Mouse (Mus musculus): ENCODE measurements around the gene Arfip1. TPM values are rescaled to one million over a fixed set of nuclear protein-coding genes. Genes with fewer than 3 reads are reported as not detected.

Gene Arfip1
- polyA plus RNA-seq, 1 experiment from 2014 or later, result 49.0 TPM

- Histone ChIP-seq H3K27ac (ENCODE audit: low read length) (peak overlapping the region; percentile 77), H3K4me3 (ENCODE audit: low read length) (no peak overlapping the region), H3K4me1 (ENCODE audit: control insufficient read depth, insufficient read depth, low read length) (peaks cover 33% of the 10 kb centered on the region), H3K27me3 (replicated peaks; ENCODE audit: control insufficient read depth, insufficient read depth, low read length) (no peaks in the 10 kb centered on the region), H3K36me3 (ENCODE audit: control insufficient read depth, insufficient read depth, low read length) (no peaks in the 10 kb centered on the region), H3K9me3 (ENCODE audit: control insufficient read depth, low read length) (no peaks in the 10 kb centered on the region), H3K9ac (ENCODE audit: low read depth, low read length) (peak overlapping the region; percentile 15; the same call in 1 of the 2 replicates), H3K4me2 (ENCODE audit: low read depth, low read length) (peak overlapping the region; percentile 37; the same call in 1 of the 2 replicates)
- 34% methylated on average over 3 of the region's 3 CpGs for WGBS
- ATAC-seq, result peak; percentile 51
These were observed 121.9 kb downstream of the Arfip1 start for GRCm38 (mm10) chr3:84460499-84460898.

GRCm38 (mm10) chr3:84455733-84456417, 126.5 kb downstream of the Arfip1 start:
- Histone ChIP-seq H3K9me3 (ENCODE audit: control insufficient read depth, low read length) (no peaks in the 10 kb centered on the region), H3K4me1 (ENCODE audit: control insufficient read depth, insufficient read depth, low read length) (peaks cover 20% of the 10 kb centered on the region), H3K27me3 (replicated peaks; ENCODE audit: control insufficient read depth, insufficient read depth, low read length) (no peaks in the 10 kb centered on the region), H3K27ac (ENCODE audit: low read length) (no peak overlapping the region), H3K4me3 (ENCODE audit: low read length) (no peak overlapping the region), H3K36me3 (ENCODE audit: control insufficient read depth, insufficient read depth, low read length) (no peaks in the 10 kb centered on the region), H3K9ac (ENCODE audit: low read depth, low read length) (no peak overlapping the region), H3K4me2 (ENCODE audit: low read depth, low read length) (no peak overlapping the region)
- peak; percentile 25; the same call in 1 of the 2 replicates for ATAC-seq
- 58% methylated on average over 12 of the region's 12 CpGs for WGBS

- no peaks in the 10 kb centered on the region for H3K9me3 ChIP-seq (ENCODE audit: control insufficient read depth, low read length)
- ATAC-seq, result no peak
- no peaks in the 10 kb centered on the region for H3K27me3 ChIP-seq (replicated peaks; ENCODE audit: control insufficient read depth, insufficient read depth, low read length)
- 76% methylated on average over 3 of the region's 3 CpGs for WGBS
- H3K36me3 ChIP-seq (ENCODE audit: control insufficient read depth, insufficient read depth, low read length), result no peaks in the 10 kb centered on the region
- H3K9ac ChIP-seq (ENCODE audit: low read depth, low read length), result no peak overlapping the region
- H3K4me3 ChIP-seq (ENCODE audit: low read length), result no peak overlapping the region
- no peak overlapping the region for H3K27ac ChIP-seq (ENCODE audit: low read length)
- H3K4me1 ChIP-seq (ENCODE audit: control insufficient read depth, insufficient read depth, low read length), result no peaks in the 10 kb centered on the region
- H3K4me2 ChIP-seq (ENCODE audit: low read depth, low read length), result no peak overlapping the region
These were observed 131.8 kb downstream of the Arfip1 start for GRCm38 (mm10) chr3:84450651-84451050.

GRCm38 (mm10) chr3:84449015-84449414, 133.4 kb downstream of the Arfip1 start:
- no peak for ATAC-seq
- no peak overlapping the region for H3K4me2 ChIP-seq (ENCODE audit: low read depth, low read length)
- WGBS, result 84% methylated on average over 9 of the region's 9 CpGs
- H3K9me3 ChIP-seq (ENCODE audit: control insufficient read depth, low read length), result no peaks in the 10 kb centered on the region
- H3K27ac ChIP-seq (ENCODE audit: low read length), result no peak overlapping the region
- no peak overlapping the region for H3K4me3 ChIP-seq (ENCODE audit: low read length)
- H3K27me3 ChIP-seq (replicated peaks; ENCODE audit: control insufficient read depth, insufficient read depth, low read length), result no peaks in the 10 kb centered on the region
- peaks cover 4% of the 10 kb centered on the region; the same call in 1 of the 2 replicates for H3K36me3 ChIP-seq (ENCODE audit: control insufficient read depth, insufficient read depth, low read length)
- no peak overlapping the region for H3K9ac ChIP-seq (ENCODE audit: low read depth, low read length)
- H3K4me1 ChIP-seq (ENCODE audit: control insufficient read depth, insufficient read depth, low read length), result no peaks in the 10 kb centered on the region

- H3K27ac ChIP-seq (ENCODE audit: low read length), result no peak overlapping the region
- no peak overlapping the region for H3K4me2 ChIP-seq (ENCODE audit: low read depth, low read length)
- H3K36me3 ChIP-seq (ENCODE audit: control insufficient read depth, insufficient read depth, low read length), result peaks cover 4% of the 10 kb centered on the region; the same call in 1 of the 2 replicates
- whole genome bisulfite sequencing, result 75% methylated on average over 5 of the region's 5 CpGs
- no peaks in the 10 kb centered on the region for H3K9me3 ChIP-seq (ENCODE audit: control insufficient read depth, low read length)
- no peak overlapping the region for H3K4me3 ChIP-seq (ENCODE audit: low read length)
- 0 out of 2 replicates have a peak, but pooled peaks cover 5% of the 10 kb centered on the region for H3K4me1 ChIP-seq (ENCODE audit: control insufficient read depth, insufficient read depth, low read length)
- H3K9ac ChIP-seq (ENCODE audit: low read depth, low read length), result no peak overlapping the region
- no peak for ATAC-seq
- no peaks in the 10 kb centered on the region for H3K27me3 ChIP-seq (replicated peaks; ENCODE audit: control insufficient read depth, insufficient read depth, low read length)
These were observed 134.6 kb downstream of the Arfip1 start for GRCm38 (mm10) chr3:84447803-84448202.

Other genes with a start within 250 kb of the Arfip1 start
- gene Fhdc1, start 102.2 kb downstream of the Arfip1 start, polyA plus RNA-seq (2015; fragmentation: Nextera tagmentation; extraction: Ambion mirVana), result 6.6 and 8.8 TPM in 2 replicates
- gene Tigd4, start 10.9 kb upstream of the Arfip1 start, polyA plus RNA-seq (2015; fragmentation: Nextera tagmentation; extraction: Ambion mirVana), result not detected in 2 replicates
- gene Tmem154, start 83.6 kb upstream of the Arfip1 start, polyA plus RNA-seq (2015; fragmentation: Nextera tagmentation; extraction: Ambion mirVana), result 1.2 and 1.3 TPM in 2 replicates
- 7.0 and 7.8 TPM in 2 replicates for gene Fbxw7, start 232.6 kb upstream of the Arfip1 start, polyA plus RNA-seq (2015; fragmentation: Nextera tagmentation; extraction: Ambion mirVana)

Data from intestine, embryonic 16.5 days (tissue).